Mouse (Mus musculus) forebrain, postnatal 0 days (tissue): ENCODE results near the gene Rasgrp4. TPM values are rescaled to one million over a fixed set of nuclear protein-coding genes. Genes with fewer than 3 reads are reported as not detected.

Experiments used
- ATAC-seq: fragments of 200-750 bp; cut with Nextera tagmentation; 2 replicates; pipeline ENCODE4 v1.8.0; 2017; ENCODE audit warnings: mild to moderate bottlenecking, moderate library complexity
- DNase-seq: peaks from one replicate; pipeline ENCODE4 v3.0.0-alpha.2; 2015
- H3K27ac ChIP-seq: fragments of 300-500 bp; sonication (generic); 2 replicates; pipeline ENCODE4 v1.5.1; 2014; ENCODE audit warnings: low read depth, mild to moderate bottlenecking, antibody characterized with exemption, low read length, moderate library complexity, mixed read lengths
- H3K27me3 ChIP-seq: fragments of 300-500 bp; sonication (generic); 2 replicates; pipeline ENCODE4 v1.6.1; 2014; ENCODE audit warnings: mild to moderate bottlenecking, low read length, mixed read lengths; ENCODE audit not compliant: insufficient read depth
- H3K36me3 ChIP-seq: fragments of 300-500 bp; sonication (generic); 2 replicates; pipeline ENCODE4 v1.6.1; 2014; ENCODE audit warnings: mild to moderate bottlenecking, moderate library complexity; ENCODE audit not compliant: insufficient read depth
- H3K4me1 ChIP-seq: fragments of 300-500 bp; sonication (generic); 2 replicates; pipeline ENCODE4 v1.6.1; 2014; ENCODE audit warnings: antibody characterized with exemption; ENCODE audit not compliant: insufficient read depth
- H3K4me2 ChIP-seq: fragments of 300-500 bp; sonication (generic); 2 replicates; pipeline ENCODE4 v1.6.1; 2014; ENCODE audit warnings: low read depth, mild to moderate bottlenecking, moderate library complexity
- H3K4me3 ChIP-seq: fragments of 300-500 bp; sonication (generic); 2 replicates; pipeline ENCODE4 v1.5.1; 2014; ENCODE audit warnings: low read depth, low read length, mixed read lengths
- H3K9ac ChIP-seq: fragments of 300-500 bp; sonication (generic); 2 replicates; pipeline ENCODE4 v1.6.1; 2014; ENCODE audit warnings: mild to moderate bottlenecking
- H3K9me3 ChIP-seq: fragments of 300-500 bp; sonication (generic); 2 replicates; pipeline ENCODE4 v1.6.1; 2016; ENCODE audit warnings: low read length
- CTCF ChIP-seq: sonication (generic); IDR thresholded peaks from 2 replicates; pipeline ENCODE4 v1.5.1; 2016; ENCODE audit warnings: antibody characterized with exemption, control low read depth, low read depth
- WGBS: fragments of 180-500 bp; shearing (Covaris S2); extraction: QIAGEN DNeasy Blood & Tissue Kit; methylation state at CpG from one replicate; pipeline ENCODE4 v1.1.7; 2014; 5-methylcytosine and 5-hydroxymethylcytosine counted together
- polyA plus RNA-seq: library from polyadenylated mRNA; unstranded; fragments of >200 nt; fragmentation: Nextera tagmentation; extraction: Ambion mirVana; gene quantifications from 2 replicates; pipeline ENCODE4 v1.2.1, GENCODE M21; 2015
- total RNA-seq: library from RNA; depleted of rRNA; stranded (reverse); fragments of >200 nt; gene quantifications from 2 replicates; pipeline ENCODE4 v1.2.3, GENCODE M21; 2014

The Rasgrp4 gene
- total and polyA plus RNA-seq, 2 experiments from 2014 or later, result 1.3 to 4.0 TPM

DNA sequence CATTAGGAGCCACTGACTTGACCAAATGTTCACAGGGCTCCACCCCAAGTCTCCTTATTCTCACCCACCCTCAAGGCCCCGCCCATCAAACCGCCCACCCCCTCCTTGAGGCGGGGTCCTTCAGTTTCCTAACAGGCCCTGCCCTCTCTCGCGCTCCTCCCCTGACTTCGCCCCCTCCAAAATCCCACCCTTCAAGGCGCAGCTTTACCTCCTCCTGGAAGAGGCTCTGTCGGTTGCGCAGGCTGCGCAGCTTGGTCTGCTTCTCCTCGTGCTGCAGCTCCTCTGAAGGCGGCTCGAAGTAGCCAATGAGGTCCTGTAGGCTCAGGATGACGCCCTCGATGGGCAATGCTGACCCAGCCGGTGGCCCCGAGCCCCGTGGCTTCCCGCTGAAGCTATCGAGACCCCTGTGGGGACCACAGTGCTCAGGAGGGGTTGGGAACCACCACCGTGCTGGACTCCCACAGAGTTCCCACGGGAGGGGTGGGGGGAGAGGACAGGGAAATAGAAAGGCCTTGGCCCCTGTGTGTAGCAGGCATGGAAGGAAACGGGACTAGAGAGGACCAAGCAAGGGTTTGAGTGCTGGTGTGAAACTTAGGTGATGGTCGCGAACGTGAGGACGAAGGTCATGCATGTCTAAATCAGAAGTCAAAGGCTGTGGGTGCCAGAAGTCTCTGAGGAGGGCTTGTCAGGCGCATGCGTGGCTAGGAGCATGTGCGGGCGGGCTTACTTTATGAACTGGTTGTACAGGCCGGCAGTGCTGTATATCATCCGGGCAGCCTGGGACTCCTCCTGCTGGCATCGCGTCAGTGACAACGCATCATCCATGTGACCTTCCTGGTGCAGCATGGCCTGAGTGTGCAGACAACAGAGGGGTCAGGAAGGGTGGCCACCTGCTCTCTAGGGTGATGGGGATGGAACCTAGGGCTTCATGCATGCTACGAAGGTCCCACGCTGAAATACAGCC is 25.4 kb upstream of the Rasgrp4 start:
- Histone ChIP-seq H3K4me2 (peak overlapping the region; percentile 35), H3K27ac (no peak overlapping the region), H3K36me3 (no peaks in the 10 kb centered on the region), H3K9ac (no peak overlapping the region), H3K4me3 (no peak overlapping the region), H3K4me1 (peaks cover 3% of the 10 kb centered on the region), H3K27me3 (no peaks in the 10 kb centered on the region), H3K9me3 (no peaks in the 10 kb centered on the region)
- WGBS, result 31% methylated on average over 38 of the region's 38 CpGs
- ATAC-seq, result 0 out of 2 replicates have a peak, but pooled peaks have one; percentile 34
- DNase-seq, result no peak
- TF ChIP-seq CTCF, result no peak

DNA sequence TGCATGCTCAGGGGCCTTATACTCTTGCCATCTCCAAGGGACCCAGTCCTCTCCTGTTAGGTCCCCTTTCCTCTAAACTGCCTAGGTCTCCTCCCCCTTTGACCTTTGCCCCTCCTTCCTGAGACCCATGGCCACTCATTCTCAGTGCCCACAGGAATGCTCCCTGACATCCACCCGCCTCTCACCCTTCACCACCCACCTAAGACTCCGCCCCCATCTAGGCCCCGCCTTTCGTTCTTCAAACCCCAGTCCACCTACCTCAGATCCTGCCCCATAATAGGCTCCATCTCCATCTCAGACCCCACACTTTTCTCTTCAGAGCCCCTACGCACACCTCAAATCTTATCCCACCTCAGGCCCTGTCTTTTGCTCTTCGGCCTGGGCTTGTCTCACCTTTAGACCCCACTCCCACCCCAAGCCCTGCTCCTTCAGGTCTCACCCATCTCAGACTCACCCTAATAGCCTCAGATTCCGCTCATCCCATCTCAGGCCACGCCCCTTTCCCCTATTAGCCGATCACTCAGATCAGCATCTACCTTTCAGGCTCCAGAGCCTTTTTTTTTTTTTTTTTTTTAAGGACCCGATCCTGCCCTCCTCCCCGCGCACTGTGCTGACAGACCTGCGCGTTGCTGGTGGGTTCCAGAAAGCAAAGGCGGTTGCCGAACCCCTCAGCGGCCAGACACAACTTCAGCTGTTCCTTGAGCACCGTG is 16.4 kb upstream of the Rasgrp4 start:
- no peaks in the 10 kb centered on the region for H3K36me3 ChIP-seq
- H3K4me2 ChIP-seq, result no peak overlapping the region
- DNase-seq (no peak), ATAC-seq (no peak)
- WGBS, result 13% methylated on average over 18 of the region's 18 CpGs
- no peak overlapping the region for H3K4me3 ChIP-seq
- no peak overlapping the region for H3K9ac ChIP-seq
- no peaks in the 10 kb centered on the region for H3K9me3 ChIP-seq
- no peak for TF ChIP-seq CTCF
- H3K4me1 ChIP-seq, result no peaks in the 10 kb centered on the region
- H3K27me3 ChIP-seq, result no peaks in the 10 kb centered on the region
- no peak overlapping the region for H3K27ac ChIP-seq

DNA sequence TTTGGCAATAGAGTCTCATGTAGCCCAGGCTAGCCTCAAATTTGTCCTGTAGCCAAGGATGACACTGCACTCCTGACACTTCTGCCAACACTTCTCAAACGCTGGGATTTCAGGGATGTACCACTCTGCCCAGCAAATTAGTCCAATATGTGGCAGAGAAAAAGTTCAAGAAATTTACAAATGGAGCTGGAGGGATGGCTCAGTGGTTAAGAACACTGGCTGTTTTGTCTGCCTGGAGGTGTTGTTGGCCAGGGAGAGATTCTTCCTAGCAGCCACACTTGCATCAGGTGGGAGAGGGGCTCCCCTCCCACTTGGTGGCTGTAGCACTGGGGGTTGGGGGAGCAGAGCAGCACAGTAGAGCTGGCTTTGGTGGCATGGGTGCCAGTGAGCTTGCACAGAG is 15.1 kb upstream of the Rasgrp4 start:
- WGBS, result 75% methylated on average over 1 of the region's 1 CpGs
- DNase-seq (no peak), ATAC-seq (no peak)
- Histone ChIP-seq H3K9ac (no peak overlapping the region), H3K9me3 (no peaks in the 10 kb centered on the region), H3K4me3 (no peak overlapping the region), H3K4me1 (no peaks in the 10 kb centered on the region; the same call in 1 of the 2 replicates), H3K27ac (no peak overlapping the region), H3K27me3 (no peaks in the 10 kb centered on the region), H3K36me3 (no peaks in the 10 kb centered on the region), H3K4me2 (no peak overlapping the region)
- TF ChIP-seq CTCF, result no peak

DNA sequence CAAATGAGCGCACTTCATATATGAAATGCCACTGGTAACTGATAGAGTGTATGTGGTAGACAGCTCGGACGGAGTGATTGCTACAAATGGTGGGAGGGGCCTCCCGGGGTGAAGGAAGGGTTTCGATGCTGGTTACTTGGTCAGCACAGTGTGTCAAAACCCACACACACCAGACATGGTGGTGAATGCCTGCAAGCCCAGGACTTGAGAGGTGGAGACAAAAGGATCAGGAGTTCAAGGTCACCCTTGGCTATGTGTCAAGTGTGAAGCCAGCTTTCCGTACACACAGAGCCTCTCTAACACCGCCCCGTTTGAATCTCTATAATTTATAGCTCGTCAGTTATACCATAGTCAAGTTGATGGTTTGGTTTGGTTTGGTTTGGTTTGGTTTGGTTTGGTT is 11.8 kb upstream of the Rasgrp4 start:
- 94% methylated on average over 9 of the region's 9 CpGs for WGBS
- Histone ChIP-seq H3K9me3 (no peaks in the 10 kb centered on the region), H3K36me3 (no peaks in the 10 kb centered on the region), H3K4me1 (no peaks in the 10 kb centered on the region; the same call in 1 of the 2 replicates), H3K27me3 (no peaks in the 10 kb centered on the region), H3K9ac (no peak overlapping the region), H3K27ac (no peak overlapping the region), H3K4me3 (no peak overlapping the region), H3K4me2 (no peak overlapping the region)
- no peak for TF ChIP-seq CTCF
- DNase-seq (no peak), ATAC-seq (no peak)

DNA sequence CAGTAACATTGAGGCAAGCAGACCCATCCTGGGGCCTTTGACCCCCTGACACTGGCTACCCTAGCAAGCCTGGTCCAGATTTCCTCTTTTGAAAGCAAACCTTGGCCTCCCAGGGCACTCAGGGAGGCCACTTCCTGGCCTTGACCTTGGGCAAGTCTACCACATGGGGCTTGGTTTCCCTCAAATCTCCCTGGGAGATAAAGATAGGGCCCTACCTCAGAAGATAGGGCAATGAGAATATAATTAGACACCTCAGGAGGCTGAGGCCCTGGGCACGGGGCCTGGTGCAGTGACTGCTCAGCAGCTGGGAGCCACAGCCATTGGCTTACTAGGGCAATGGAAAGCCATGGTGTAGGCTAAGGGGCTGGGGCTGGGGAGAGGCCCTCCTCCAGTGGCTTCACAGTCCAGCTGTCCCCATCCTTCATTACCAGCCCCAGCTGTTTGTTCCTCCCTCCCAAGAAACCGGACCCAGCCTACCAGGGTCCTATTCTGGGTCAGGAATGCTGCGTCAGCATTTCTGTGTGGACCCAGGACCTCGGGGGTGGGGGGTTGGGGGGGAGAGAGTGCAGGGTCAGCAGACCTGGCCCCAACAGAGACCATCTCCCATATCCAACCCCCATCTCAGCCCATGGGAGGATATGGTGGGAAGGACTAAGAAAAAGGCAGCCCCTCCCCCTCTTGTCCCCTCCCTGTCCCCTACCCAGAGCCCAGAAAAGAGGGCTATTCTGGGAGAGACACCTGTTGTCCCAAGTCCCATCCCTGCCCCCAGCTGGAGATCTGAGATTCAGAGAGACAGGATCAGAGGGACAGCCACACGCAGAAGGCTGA is 10.9 kb upstream of the Rasgrp4 start:
- Histone ChIP-seq H3K36me3 (no peaks in the 10 kb centered on the region), H3K4me3 (no peak overlapping the region), H3K4me1 (no peaks in the 10 kb centered on the region; the same call in 1 of the 2 replicates), H3K27me3 (no peaks in the 10 kb centered on the region), H3K9ac (no peak overlapping the region), H3K9me3 (no peaks in the 10 kb centered on the region), H3K4me2 (no peak overlapping the region), H3K27ac (no peak overlapping the region)
- DNase-seq, result no peak
- no peak for ATAC-seq
- TF ChIP-seq CTCF, result no peak
- 60% methylated on average over 5 of the region's 5 CpGs for WGBS

DNA sequence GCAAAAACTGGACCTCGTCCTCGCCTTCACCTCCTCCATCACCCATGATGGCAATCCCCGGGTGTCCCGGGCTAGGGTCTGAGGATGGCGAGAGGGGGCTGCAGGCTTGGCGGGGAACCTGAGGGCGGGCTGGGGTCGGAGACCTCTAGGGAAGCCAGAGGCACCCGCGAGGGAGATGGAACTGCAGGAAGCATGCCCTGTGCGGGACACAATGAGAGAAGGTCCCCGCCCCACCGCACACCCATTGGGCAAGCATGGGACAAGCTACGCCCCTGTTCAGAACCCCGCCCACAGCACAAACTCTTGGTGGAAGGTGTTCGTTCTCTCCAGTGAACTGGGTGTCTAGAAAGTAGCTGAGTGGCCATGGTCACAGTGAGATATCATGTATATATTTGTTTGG is 9.7 kb upstream of the Rasgrp4 start, which contains the start of gene Ryr1:
Gene Ryr1 (minus strand): TSS at position 210 of the 400 bp plus-strand sequence.
- H3K4me3 ChIP-seq, result peak within 1 kb of the TSS; percentile 18; the same call in 1 of the 2 replicates
- no peaks in the 10 kb centered on the region; the same call in 1 of the 2 replicates for H3K4me1 ChIP-seq
- WGBS, result 3% methylated on average over 16 of the region's 16 CpGs
- no peaks in the 10 kb centered on the region for H3K36me3 ChIP-seq
- H3K9me3 ChIP-seq, result no peaks in the 10 kb centered on the region
- DNase-seq (peak; percentile 33), ATAC-seq (peak; percentile 73)
- H3K27ac ChIP-seq, result no peak within 1 kb of the TSS
- no peaks in the 10 kb centered on the region for H3K27me3 ChIP-seq
- peak within 1 kb of the TSS; percentile 33; the same call in 1 of the 2 replicates for H3K9ac ChIP-seq
- peak within 1 kb of the TSS; percentile 48 for H3K4me2 ChIP-seq
- TF ChIP-seq CTCF, result no peak
